Mouse (Mus musculus) forebrain, embryonic 16.5 days (tissue): ENCODE measurements at regions not wholly inside any gene's neighbourhood (a gene's known extent, or its start where the extent isn't known, plus 50 kb on each side); places are given as distances from the start of the nearest gene placed in this dataset.
A peak's percentile ranks its signal among the peaks of the same experiment; 100 is the strongest.

ENCODE experiments used
- ATAC-seq: fragments of 200-750 bp; cut with Nextera tagmentation; 2 replicates; pipeline ENCODE4 v1.8.0; 2017; ENCODE audit warnings: mild to moderate bottlenecking, moderate library complexity
- H3K27ac ChIP-seq: fragments of 300-500 bp; sonication (generic); 2 replicates; pipeline ENCODE4 v1.5.1; 2014; ENCODE audit warnings: low read length, control low read depth
- H3K27me3 ChIP-seq: fragments of 300-500 bp; sonication (generic); replicated peaks from 2 replicates; pipeline ENCODE4 v1.6.1; 2014; ENCODE audit warnings: low read length; ENCODE audit not compliant: control insufficient read depth, insufficient read depth
- H3K36me3 ChIP-seq: fragments of 300-500 bp; sonication (generic); 2 replicates; pipeline ENCODE4 v1.6.1; 2014; ENCODE audit not compliant: control insufficient read depth, insufficient read depth
- H3K4me1 ChIP-seq: fragments of 300-500 bp; sonication (generic); replicated peaks from 2 replicates; pipeline ENCODE4 v1.6.1; 2014; ENCODE audit warnings: low read length; ENCODE audit not compliant: control insufficient read depth, insufficient read depth
- H3K4me2 ChIP-seq: fragments of 300-500 bp; sonication (generic); 2 replicates; pipeline ENCODE4 v1.6.1; 2014; ENCODE audit warnings: mild to moderate bottlenecking, low read length, control low read depth
- H3K4me3 ChIP-seq: fragments of 300-500 bp; sonication (generic); replicated peaks from 2 replicates; pipeline ENCODE4 v1.5.1; 2014; ENCODE audit warnings: mild to moderate bottlenecking, low read length, control low read depth
- H3K9ac ChIP-seq: fragments of 300-500 bp; sonication (generic); replicated peaks from 2 replicates; pipeline ENCODE4 v1.6.1; 2014; ENCODE audit warnings: low read depth, low read length, control low read depth
- H3K9me3 ChIP-seq: fragments of 300-500 bp; sonication (generic); 2 replicates; pipeline ENCODE4 v1.6.1; 2016; ENCODE audit warnings: low read length; ENCODE audit not compliant: control insufficient read depth
- WGBS: fragments of 180-500 bp; shearing (Covaris S2); extraction: QIAGEN DNeasy Blood & Tissue Kit; methylation state at CpG from one replicate; pipeline ENCODE4 v1.1.7; 2014; 5-methylcytosine and 5-hydroxymethylcytosine counted together

DNA sequence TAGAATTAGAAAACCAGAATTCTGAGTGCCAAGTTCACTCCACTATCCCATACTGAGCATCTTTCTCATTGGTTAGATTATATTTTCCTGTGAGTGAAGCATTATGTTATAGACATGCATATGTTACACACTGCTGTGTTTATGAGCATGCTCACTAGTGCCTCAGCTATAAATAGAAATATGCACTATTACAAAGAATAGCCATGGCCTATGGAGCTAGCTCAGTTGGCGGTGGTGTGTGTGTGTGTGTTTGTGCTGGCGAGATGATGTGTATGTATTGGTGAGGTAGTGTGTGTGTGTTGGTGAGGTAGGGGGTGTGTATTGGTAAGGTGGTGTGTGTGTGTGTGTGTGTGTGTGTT, 106.2 kb downstream of the Sec31a start:
- Histone ChIP-seq H3K27me3 (no peaks in the 10 kb centered on the region), H3K4me1 (peaks cover 8% of the 10 kb centered on the region), H3K9me3 (no peaks in the 10 kb centered on the region), H3K36me3 (no peaks in the 10 kb centered on the region), H3K9ac (no peak overlapping the region), H3K27ac (no peak overlapping the region), H3K4me3 (no peak overlapping the region), H3K4me2 (no peak overlapping the region)
- WGBS: 83% methylated on average over 2 of the region's 2 CpGs
- ATAC-seq: peak; percentile 56

DNA sequence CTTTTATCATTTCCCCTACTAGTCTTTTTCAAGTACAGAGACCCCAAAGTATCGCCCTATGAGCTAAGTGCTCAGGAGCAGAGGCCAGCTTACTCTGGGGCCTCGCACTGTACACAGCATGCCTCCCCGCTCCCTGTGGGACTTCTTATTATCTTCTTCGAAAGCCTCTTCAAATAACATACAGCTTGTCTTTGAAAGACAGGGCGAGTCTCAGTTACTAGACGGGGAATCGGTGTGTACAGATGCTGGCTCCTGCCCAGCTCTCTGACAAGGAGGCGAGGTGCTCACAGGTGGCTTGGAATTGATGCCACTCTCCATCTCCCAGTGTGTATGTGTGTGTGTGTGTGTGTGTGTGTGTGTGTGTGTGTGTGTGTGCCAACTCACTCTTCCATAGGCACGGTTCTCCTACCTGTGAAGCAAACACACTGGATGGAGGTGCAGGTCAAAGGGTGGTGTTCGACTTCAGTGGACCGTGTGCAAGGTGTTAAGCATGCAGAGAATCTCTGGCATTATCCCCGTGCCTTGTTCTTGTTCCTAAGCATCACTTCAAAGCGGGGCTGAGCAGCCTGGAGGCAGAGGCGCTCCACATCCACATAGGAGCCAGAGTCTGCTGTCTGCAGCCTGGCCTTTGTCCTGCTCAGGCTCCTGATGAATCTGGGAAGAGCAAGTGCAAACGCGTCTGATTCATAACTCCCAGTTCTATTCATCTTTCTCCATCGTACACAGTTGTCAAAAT, 106.8 kb downstream of the Sec31a start:
- Histone ChIP-seq H3K4me3 (no peak overlapping the region), H3K9me3 (no peaks in the 10 kb centered on the region), H3K4me2 (no peak overlapping the region), H3K9ac (no peak overlapping the region), H3K36me3 (no peaks in the 10 kb centered on the region), H3K27ac (peak overlapping the region; percentile 27; the same call in 1 of the 2 replicates), H3K27me3 (no peaks in the 10 kb centered on the region), H3K4me1 (peaks cover 8% of the 10 kb centered on the region)
- ATAC-seq: 0 out of 2 replicates have a peak, but pooled peaks have one; percentile 22
- WGBS: 42% methylated on average over 17 of the region's 17 CpGs

DNA sequence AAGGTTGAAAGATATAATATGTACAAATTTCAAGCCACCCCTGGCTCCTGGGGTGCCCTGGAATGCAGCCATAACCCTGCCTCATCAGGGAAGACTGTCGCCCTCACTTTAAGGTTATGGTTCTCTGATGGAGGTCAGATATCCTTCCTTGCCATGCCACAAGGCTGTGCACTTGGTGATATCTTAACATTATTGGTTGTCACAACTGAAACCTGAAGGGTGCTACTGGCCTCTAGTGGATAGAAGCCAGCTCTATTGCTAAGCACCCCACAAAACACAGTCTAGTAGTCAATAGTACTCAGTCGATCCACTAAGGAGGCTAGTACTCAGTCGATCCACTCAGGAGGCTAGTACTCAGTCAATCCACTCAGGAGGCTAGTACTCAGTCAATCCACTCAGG, 111.6 kb downstream of the Sec31a start:
- peak; percentile 65; the same call in 1 of the 2 replicates for ATAC-seq
- H3K27me3 ChIP-seq: no peaks in the 10 kb centered on the region
- no peaks in the 10 kb centered on the region for H3K36me3 ChIP-seq
- no peaks in the 10 kb centered on the region for H3K9me3 ChIP-seq
- no peak overlapping the region for H3K4me2 ChIP-seq
- H3K9ac ChIP-seq: no peak overlapping the region
- no peak overlapping the region for H3K4me3 ChIP-seq
- no peak overlapping the region for H3K27ac ChIP-seq
- H3K4me1 ChIP-seq: peaks cover 6% of the 10 kb centered on the region
- 77% methylated on average over 3 of the region's 3 CpGs for WGBS

DNA sequence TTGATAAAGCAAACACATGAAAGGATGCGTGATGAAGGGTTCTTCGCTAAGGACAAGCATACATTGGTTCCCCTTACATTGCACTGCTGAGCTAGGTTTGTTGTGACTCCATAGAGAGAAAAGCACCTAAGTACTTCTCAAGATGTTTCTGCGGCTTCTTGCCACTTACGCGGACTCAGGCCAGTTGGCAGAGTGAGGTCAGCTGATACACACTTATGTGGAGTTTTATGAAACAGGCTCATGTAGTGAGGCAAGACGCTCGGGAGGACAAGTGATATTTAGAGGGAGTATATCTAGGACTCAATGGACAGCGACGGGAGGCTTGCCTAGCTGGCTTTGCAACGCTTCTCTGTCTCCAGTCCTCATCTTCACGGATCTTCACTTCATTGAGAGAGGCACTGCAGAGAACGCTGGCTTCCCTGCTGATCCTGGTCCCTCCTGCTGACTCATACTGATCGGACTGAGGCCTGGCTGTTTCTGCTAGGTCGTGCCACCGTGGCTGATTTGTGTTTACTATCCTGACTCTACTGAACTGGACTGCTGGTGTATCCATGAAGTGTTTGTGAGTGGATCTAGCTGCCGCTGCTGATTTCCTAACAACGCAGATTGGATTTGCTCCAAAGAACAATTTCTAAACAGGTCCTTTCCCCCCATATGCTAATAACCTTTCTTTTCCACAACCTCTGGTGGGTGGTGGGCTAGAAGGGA, 113.8 kb downstream of the Sec31a start:
- Histone ChIP-seq H3K36me3 (no peaks in the 10 kb centered on the region), H3K9ac (no peak overlapping the region)

DNA sequence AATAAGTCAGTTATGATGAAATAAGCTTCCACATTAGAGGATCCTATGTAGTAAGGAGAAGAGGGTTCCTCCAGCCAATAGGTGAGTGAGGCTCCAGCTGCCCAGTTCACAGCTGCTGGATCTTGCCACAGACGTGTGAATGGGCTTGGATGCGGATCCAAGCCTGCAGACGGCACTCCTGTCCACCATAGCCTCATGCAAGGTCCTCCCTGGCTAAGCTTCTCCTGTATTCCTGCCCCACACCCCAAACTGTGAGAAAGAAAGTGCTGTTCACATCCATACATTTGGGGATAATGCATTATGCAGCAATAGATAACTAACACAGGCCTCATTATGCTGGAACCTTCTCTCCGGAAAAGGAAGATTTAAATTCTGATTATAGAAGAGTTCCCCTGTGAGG, 116.9 kb downstream of the Sec31a start:
- Histone ChIP-seq H3K27ac (no peak overlapping the region), H3K4me3 (no peak overlapping the region), H3K27me3 (no peaks in the 10 kb centered on the region), H3K36me3 (no peaks in the 10 kb centered on the region), H3K4me2 (no peak overlapping the region), H3K9ac (no peak overlapping the region), H3K9me3 (no peaks in the 10 kb centered on the region), H3K4me1 (no peaks in the 10 kb centered on the region)
- 85% methylated on average over 4 of the region's 4 CpGs for WGBS
- ATAC-seq: no peak

More for the DNA sequence above, 113.8 kb downstream of the Sec31a start:
- WGBS: 77% methylated on average over 17 of the region's 17 CpGs
- H3K4me1 ChIP-seq: no peaks in the 10 kb centered on the region
- H3K9me3 ChIP-seq: no peaks in the 10 kb centered on the region
- H3K4me3 ChIP-seq: no peak overlapping the region
- H3K27me3 ChIP-seq: no peaks in the 10 kb centered on the region
- ATAC-seq: no peak
- no peak overlapping the region for H3K27ac ChIP-seq
- no peak overlapping the region for H3K4me2 ChIP-seq

DNA sequence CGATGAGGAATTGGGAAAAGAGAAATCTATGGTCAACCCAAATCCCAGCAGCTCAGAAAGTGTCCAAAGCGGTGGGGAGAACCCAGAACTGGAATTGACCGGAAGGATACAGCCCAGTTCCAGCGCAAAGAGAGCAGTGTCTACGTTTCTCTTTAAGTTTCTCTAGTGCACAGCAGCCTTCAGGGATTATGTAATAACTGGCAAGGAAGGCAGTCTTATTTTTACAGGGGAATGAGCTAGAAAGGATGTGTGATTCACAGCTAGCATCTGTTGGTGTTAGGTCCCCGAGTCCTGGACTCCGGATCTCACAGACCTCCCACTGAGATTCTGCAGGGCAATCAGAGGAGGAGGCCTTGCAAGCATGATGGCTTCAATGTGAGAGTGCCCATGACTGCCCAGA, 121.8 kb downstream of the Sec31a start:
- ATAC-seq: no peak
- 84% methylated on average over 7 of the region's 7 CpGs for WGBS
- Histone ChIP-seq H3K27ac (no peak overlapping the region), H3K4me1 (no peaks in the 10 kb centered on the region), H3K4me2 (no peak overlapping the region), H3K9me3 (no peaks in the 10 kb centered on the region), H3K9ac (no peak overlapping the region), H3K36me3 (no peaks in the 10 kb centered on the region), H3K4me3 (no peak overlapping the region), H3K27me3 (no peaks in the 10 kb centered on the region)

DNA sequence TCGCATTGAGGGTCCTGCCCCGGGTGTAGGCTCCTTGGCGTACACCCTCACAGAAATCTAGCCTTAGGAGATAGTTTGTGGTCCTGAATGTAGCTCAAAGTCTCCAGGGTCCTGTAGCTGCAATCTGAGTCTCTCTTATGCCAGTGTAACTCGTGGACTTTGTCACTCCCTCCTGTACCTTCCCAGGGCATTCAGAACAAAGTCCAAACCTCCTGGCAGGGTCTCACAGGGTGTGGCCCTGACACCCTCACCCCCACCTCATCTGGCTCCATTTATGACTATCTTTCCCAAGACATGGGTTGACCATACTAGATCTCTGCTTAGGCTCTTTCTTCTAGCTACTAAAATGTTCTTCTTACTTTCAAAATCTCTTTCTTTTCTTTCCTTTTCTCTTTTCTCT, 120.6 kb upstream of the Tmem150c start:
- H3K4me1 ChIP-seq: no peaks in the 10 kb centered on the region
- H3K9me3 ChIP-seq: no peaks in the 10 kb centered on the region
- no peak overlapping the region for H3K9ac ChIP-seq
- H3K4me3 ChIP-seq: no peak overlapping the region
- H3K36me3 ChIP-seq: no peaks in the 10 kb centered on the region
- H3K27me3 ChIP-seq: no peaks in the 10 kb centered on the region
- no peak overlapping the region for H3K27ac ChIP-seq
- no peak for ATAC-seq
- no peak overlapping the region for H3K4me2 ChIP-seq
- WGBS: 93% methylated on average over 4 of the region's 4 CpGs

DNA sequence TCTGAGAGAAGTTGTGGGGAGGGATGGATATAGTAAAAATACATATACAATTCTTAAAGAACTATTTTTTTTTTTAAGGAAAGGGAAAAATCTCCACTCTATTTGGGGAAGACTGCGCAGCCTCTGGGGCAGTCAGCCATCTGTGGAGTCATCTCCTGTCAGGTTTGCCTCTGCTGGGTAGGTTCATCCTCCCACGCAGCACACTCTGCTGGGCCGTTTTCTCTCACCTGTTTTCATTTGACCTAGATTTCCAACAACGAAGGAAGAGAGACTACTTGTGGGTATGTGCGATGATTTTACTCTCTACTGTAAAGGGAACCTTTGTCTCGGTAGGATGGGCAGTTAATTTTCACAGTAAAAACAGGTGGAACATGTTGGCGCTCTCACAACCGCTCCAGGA, 119.9 kb upstream of the Tmem150c start:
- 91% methylated on average over 8 of the region's 8 CpGs for WGBS

DNA sequence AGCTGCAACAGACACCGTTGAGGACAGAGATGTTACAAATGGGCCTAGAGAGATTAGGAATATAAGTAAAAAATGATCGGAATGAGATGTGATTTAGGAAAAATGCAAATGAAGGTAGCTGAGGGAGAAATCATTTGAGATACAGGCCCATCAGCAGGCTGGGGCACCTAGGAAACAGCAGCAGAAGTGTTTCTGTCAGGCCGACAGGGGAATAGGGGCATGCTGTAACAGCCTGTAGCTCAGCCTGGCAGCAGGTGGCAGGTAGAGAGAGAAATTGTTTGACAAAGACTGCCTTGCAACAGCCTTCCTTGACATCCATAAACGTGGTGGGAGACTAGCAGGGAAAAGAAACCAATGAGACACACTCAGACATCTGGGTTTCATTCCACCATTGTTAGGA, 115.1 kb upstream of the Tmem150c start:
- no peak overlapping the region for H3K9ac ChIP-seq
- H3K4me3 ChIP-seq: no peak overlapping the region
- H3K36me3 ChIP-seq: no peaks in the 10 kb centered on the region
- 59% methylated on average over 4 of the region's 4 CpGs for WGBS
- no peaks in the 10 kb centered on the region for H3K27me3 ChIP-seq
- H3K9me3 ChIP-seq: no peaks in the 10 kb centered on the region
- H3K4me2 ChIP-seq: no peak overlapping the region
- H3K4me1 ChIP-seq: no peaks in the 10 kb centered on the region
- no peak for ATAC-seq
- no peak overlapping the region for H3K27ac ChIP-seq

More for the DNA sequence above, 119.9 kb upstream of the Tmem150c start:
- H3K4me3 ChIP-seq: no peak overlapping the region
- ATAC-seq: no peak
- no peak overlapping the region for H3K4me2 ChIP-seq
- H3K4me1 ChIP-seq: no peaks in the 10 kb centered on the region
- no peaks in the 10 kb centered on the region for H3K36me3 ChIP-seq
- H3K27ac ChIP-seq: no peak overlapping the region
- no peaks in the 10 kb centered on the region for H3K27me3 ChIP-seq
- H3K9ac ChIP-seq: no peak overlapping the region
- no peaks in the 10 kb centered on the region for H3K9me3 ChIP-seq
